In genomic region chr4:137365356-137366062, GRCm38 (mm10) we compare ENCODE assay signal across 20 mouse cellular contexts. TPM values are rescaled to one million over a fixed set of nuclear protein-coding genes. Genes with fewer than 3 reads are reported as not detected.
DNase-seq lines count a peak whose midpoint lies in the region; ATAC-seq and TF ChIP-seq lines count a peak whose summit lies in the region.
"Had no signal": no experiment of that assay in that cellular context is flagged by ENCODE, and none has a peak within 500 bp of the region (broad histone marks: within the 10 kb centered on the region; RNA-seq: fewer than 3 reads in every experiment).

No protein-coding gene starts in this region.

- H3K27me3 ChIP-seq in liver, embryonic 13.5 days = 0 out of 2 replicates have a peak, but pooled peaks cover 7% of the 10 kb centered on the region
- H3K27me3 ChIP-seq in liver, embryonic 12.5 days (replicated peaks) = peaks cover 4% of the 10 kb centered on the region
- peaks cover 57% of the 10 kb centered on the region for H3K27me3 ChIP-seq in G1E (ENCODE audit: insufficient read depth, low read length)
- H3K27me3 ChIP-seq in liver, postnatal 0 days (ENCODE audit: insufficient read depth, low read length) = no peaks in the 10 kb centered on the region
- H3K27me3 ChIP-seq in spleen, adult 2 months (ENCODE audit: control insufficient read depth, insufficient read depth, low read length) = no peaks in the 10 kb centered on the region
- no peaks in the 10 kb centered on the region for H3K27me3 ChIP-seq in forebrain, embryonic 15.5 days
- H3K27me3 ChIP-seq: midbrain, embryonic 15.5 days; neural tube, embryonic 15.5 days had no signal

- no peak overlapping the region for H3K9ac ChIP-seq in liver, embryonic 13.5 days
- H3K9ac ChIP-seq in liver, embryonic 12.5 days = no peak overlapping the region
- H3K9ac ChIP-seq in liver, postnatal 0 days (replicated peaks) = no peak overlapping the region
- no peak overlapping the region for H3K9ac ChIP-seq in forebrain, embryonic 15.5 days (replicated peaks)
- H3K9ac ChIP-seq: lung, embryonic 14.5 days; midbrain, embryonic 15.5 days; neural tube, embryonic 15.5 days had no signal

- TF ChIP-seq CTCF in G1E (IDR thresholded peaks at IDR 0.05; ENCODE audit: low read depth, low read length) = no peak
- peak; percentile 21; the same call in 1 of the 2 replicates for TF ChIP-seq CTCF in liver, postnatal 0 days (IDR thresholded peaks at IDR 0.05; ENCODE audit: low read depth)
- no peak for TF ChIP-seq CTCF in spleen, adult 2 months (IDR thresholded peaks at IDR 0.05; ENCODE audit: extremely low read depth, insufficient read depth, insufficient read length, insufficient replicate concordance)

- no peak overlapping the region for H3K27ac ChIP-seq in liver, embryonic 13.5 days
- H3K27ac ChIP-seq in liver, embryonic 12.5 days = no peak overlapping the region
- H3K27ac ChIP-seq in liver, postnatal 0 days (ENCODE audit: low read depth) = peak overlapping the region; percentile 89; the same call in 1 of the 2 replicates
- H3K27ac ChIP-seq in spleen, adult 2 months (ENCODE audit: insufficient read depth, low read length) = peak overlapping the region; percentile 69
- no peak overlapping the region for H3K27ac ChIP-seq in forebrain, embryonic 15.5 days (replicated peaks)
- H3K27ac ChIP-seq: midbrain, embryonic 15.5 days; neural tube, embryonic 15.5 days had no signal

- no peak for TF ChIP-seq POLR2A in spleen, adult 2 months (IDR thresholded peaks at IDR 0.05; ENCODE audit: low read depth, low read length)

- WGBS in liver, embryonic 13.5 days (ENCODE audit: insufficient replicate concordance) = 51% methylated on average over 19 of the region's 19 CpGs
- 49% methylated on average over 19 of the region's 19 CpGs for whole genome bisulfite sequencing in liver, embryonic 12.5 days (ENCODE audit: insufficient replicate concordance)
- 55% methylated on average over 19 of the region's 19 CpGs for WGBS in liver, postnatal 0 days (ENCODE audit: insufficient replicate concordance)
- 43% methylated on average over 19 of the region's 19 CpGs for WGBS in spleen, adult 2 months
- 85% methylated on average over 19 of the region's 19 CpGs for WGBS in forebrain, embryonic 15.5 days

- no peak for DNase-seq in liver, embryonic 13.5 days
- peak; percentile 26 for DNase-seq in G1E (ENCODE audit: low spot score)
- DNase-seq in liver, postnatal 0 days = no peak
- peak; percentile 64 to 71 for DNase-seq in spleen, adult 2 months (ENCODE audit: low read depth in 1 of 2, low spot score in 2 of 2)
- no peak for DNase-seq in urinary bladder, postnatal 14 days (ENCODE audit: low spot score)
- no peak for DNase-seq in cerebellum, postnatal 4 days (ENCODE audit: low spot score in 2 of 2)
- DNase-seq: cerebellum, adult 9-11 months; gastrocnemius, postnatal 36 days; lung, embryonic 14.5 days; right cerebral cortex, postnatal 25 days had no signal

- no peak overlapping the region for H3K4me3 ChIP-seq in liver, embryonic 13.5 days (replicated peaks)
- no peak overlapping the region for H3K4me3 ChIP-seq in liver, embryonic 12.5 days
- H3K4me3 ChIP-seq in G1E (ENCODE audit: low read depth, low read length) = no peak overlapping the region
- no peak overlapping the region for H3K4me3 ChIP-seq in liver, postnatal 0 days (ENCODE audit: low read depth, low read length)
- no peak overlapping the region for H3K4me3 ChIP-seq in spleen, adult 2 months (ENCODE audit: extremely low read depth, insufficient read depth, insufficient read length)
- H3K4me3 ChIP-seq in forebrain, embryonic 15.5 days = no peak overlapping the region
- H3K4me3 ChIP-seq: midbrain, embryonic 15.5 days; neural tube, embryonic 15.5 days had no signal

- ATAC-seq in liver, embryonic 13.5 days (ENCODE audit: low read depth) = no peak
- ATAC-seq in liver, embryonic 12.5 days = no peak
- no peak for ATAC-seq in G1E (ENCODE audit: extremely low read depth, insufficient number of reproducible peaks, low FRiP score, poor library complexity, severe bottlenecking)
- peak; percentile 39 for ATAC-seq in liver, postnatal 0 days
- ATAC-seq in forebrain, embryonic 15.5 days (replicated peaks) = no peak
- ATAC-seq: forebrain, embryonic 14.5 days; midbrain, embryonic 15.5 days had no signal

- H3K9me3 ChIP-seq in liver, embryonic 13.5 days (replicated peaks) = no peaks in the 10 kb centered on the region
- no peaks in the 10 kb centered on the region for H3K9me3 ChIP-seq in liver, embryonic 12.5 days (replicated peaks)
- no peaks in the 10 kb centered on the region for H3K9me3 ChIP-seq in G1E (replicated peaks)
- no peaks in the 10 kb centered on the region for H3K9me3 ChIP-seq in liver, postnatal 0 days (ENCODE audit: low read length)
- no peaks in the 10 kb centered on the region for H3K9me3 ChIP-seq in forebrain, embryonic 15.5 days
- H3K9me3 ChIP-seq: midbrain, embryonic 15.5 days; neural tube, embryonic 15.5 days had no signal

- TF ChIP-seq EP300 in liver, postnatal 0 days (IDR thresholded peaks at IDR 0.05; ENCODE audit: low read depth) = no peak

- H3K36me3 ChIP-seq in liver, embryonic 13.5 days = no peaks in the 10 kb centered on the region
- H3K36me3 ChIP-seq in liver, embryonic 12.5 days = no peaks in the 10 kb centered on the region
- no peaks in the 10 kb centered on the region for H3K36me3 ChIP-seq in G1E (replicated peaks)
- H3K36me3 ChIP-seq in liver, postnatal 0 days (replicated peaks; ENCODE audit: insufficient read depth, low read length) = no peaks in the 10 kb centered on the region
- no peaks in the 10 kb centered on the region for H3K36me3 ChIP-seq in spleen, adult 2 months (ENCODE audit: control insufficient read depth, insufficient read depth, low read length)
- no peaks in the 10 kb centered on the region for H3K36me3 ChIP-seq in forebrain, embryonic 15.5 days
- H3K36me3 ChIP-seq: midbrain, embryonic 15.5 days; neural tube, embryonic 15.5 days had no signal

- peak overlapping the region; percentile 2; the same call in 1 of the 2 replicates for H3K4me2 ChIP-seq in liver, embryonic 13.5 days
- H3K4me2 ChIP-seq in liver, embryonic 12.5 days = no peak overlapping the region
- H3K4me2 ChIP-seq in liver, postnatal 0 days (ENCODE audit: low read depth, low read length) = no peak overlapping the region
- H3K4me2 ChIP-seq in forebrain, embryonic 15.5 days (replicated peaks) = no peak overlapping the region
- H3K4me2 ChIP-seq: lung, embryonic 14.5 days; midbrain, embryonic 15.5 days; neural tube, embryonic 15.5 days had no signal

- peaks cover 39% of the 10 kb centered on the region for H3K4me1 ChIP-seq in liver, embryonic 13.5 days (replicated peaks)
- H3K4me1 ChIP-seq in liver, embryonic 12.5 days = peaks cover 43% of the 10 kb centered on the region
- H3K4me1 ChIP-seq in G1E (ENCODE audit: insufficient read depth, low read depth, low read length) = peaks cover 36% of the 10 kb centered on the region
- peaks cover 27% of the 10 kb centered on the region for H3K4me1 ChIP-seq in liver, postnatal 0 days (ENCODE audit: insufficient read depth)
- H3K4me1 ChIP-seq in spleen, adult 2 months (ENCODE audit: control insufficient read depth, insufficient read depth, insufficient read length) = peaks cover 35% of the 10 kb centered on the region; the same call in 1 of the 2 replicates
- H3K4me1 ChIP-seq in forebrain, embryonic 15.5 days = peaks cover 8% of the 10 kb centered on the region

RNA-seq across cellular contexts. Expression of gene Cdc42, which starts 8.0 kb away (rescaled TPM):
- 284 and 331 TPM in 2 replicates for polyA plus RNA-seq in liver, embryonic 13.5 days (2015; fragmentation: Nextera tagmentation; extraction: Ambion mirVana)
- polyA plus RNA-seq in liver, embryonic 12.5 days (2016; fragmentation: Nextera tagmentation; extraction: Ambion mirVana) = 316 and 324 TPM in 2 replicates
- total RNA-seq in G1E (2014; fragmentation: Nextera tagmentation) (398 and 443 TPM in 2 replicates), G1E (2017) (557 and 569 TPM in 2 replicates)
- polyA plus RNA-seq in G1E (2012) = 16.3 and 21.0 TPM in 2 replicates
- polyA plus RNA-seq in liver, postnatal 0 days (2015; fragmentation: Nextera tagmentation; extraction: Ambion mirVana) = 216 and 227 TPM in 2 replicates
- polyA plus RNA-seq in spleen, adult 2 months (2012; rRNA removed) = 42.1 and 55.5 TPM in 2 replicates
- 799 and 841 TPM in 2 replicates for polyA plus RNA-seq in forebrain, embryonic 15.5 days (2015; fragmentation: Nextera tagmentation; extraction: Ambion mirVana)

RNA-seq across cellular contexts. Expression of gene Cela3a, which starts 44.1 kb away (rescaled TPM):
- polyA plus RNA-seq in liver, embryonic 13.5 days (2015; fragmentation: Nextera tagmentation; extraction: Ambion mirVana) = not detected in 2 replicates
- not detected in 2 replicates for polyA plus RNA-seq in liver, embryonic 12.5 days (2016; fragmentation: Nextera tagmentation; extraction: Ambion mirVana)
- total RNA-seq in G1E (2014; fragmentation: Nextera tagmentation) = not detected in 2 replicates
- not detected in 2 replicates for total RNA-seq in G1E (2017)
- not detected in 2 replicates for polyA plus RNA-seq in G1E (2012)
- not detected in 2 replicates for polyA plus RNA-seq in liver, postnatal 0 days (2015; fragmentation: Nextera tagmentation; extraction: Ambion mirVana)
- 3.2 and 4.9 TPM in 2 replicates for polyA plus RNA-seq in spleen, adult 2 months (2012; rRNA removed)
- polyA plus RNA-seq in forebrain, embryonic 15.5 days (2015; fragmentation: Nextera tagmentation; extraction: Ambion mirVana) = not detected in 2 replicates
- total RNA-seq: gastrocnemius, postnatal 36 days; left cerebral cortex, adult 8-10 months had no signal
- polyA plus RNA-seq: embryonic facial prominence, embryonic 14.5 days; forebrain, embryonic 14.5 days; heart, postnatal 0 days; intestine, embryonic 14.5 days; large intestine, adult 2 months; lung, embryonic 14.5 days; midbrain, embryonic 15.5 days; neural tube, embryonic 15.5 days had no signal

Comparison
In these comparisons a context has a peak if more than half of its experiments do, and no peak if none do; other contexts are left out.
1. H3K27ac ChIP-seq: peak in liver, postnatal 0 days (single experiment) and spleen, adult 2 months (single experiment); none in liver, embryonic 13.5 days (single experiment), liver, embryonic 12.5 days (single experiment) and forebrain, embryonic 15.5 days (single experiment).
2. DNase-seq: peak in G1E (single experiment) and spleen, adult 2 months (2 of 2); none in liver, embryonic 13.5 days (single experiment), liver, postnatal 0 days (single experiment), urinary bladder, postnatal 14 days (single experiment) and cerebellum, postnatal 4 days (0 of 2).